Mouse (Mus musculus): Measurements from ENCODE around the gene Suz12. TPM values are rescaled to one million over a fixed set of nuclear protein-coding genes. Genes with fewer than 3 reads are reported as not detected.
"Not testable (repeated sequence)": the region's sequence is repeated elsewhere in the genome, so short reads cannot be mapped to it uniquely, and the experiment has no call there.

Gene Suz12
- total RNA-seq, 4 experiments from 2014 or later: 22.9 to 28.9 (median 25.0) TPM

- DNase-seq (ENCODE audit: low spot score): no peak
Measured at GRCm38 (mm10) chr11:79991600-79991999, 1.3 kb upstream of the Suz12 start.

GRCm38 (mm10) chr11:79992035-79992591 lies 793 bp upstream of the Suz12 start:
- DNase-seq (ENCODE audit: low spot score): no peak

GRCm38 (mm10) chr11:79993356-79994270 lies 707 bp downstream of the Suz12 start:
- peak; percentile 14 for DNase-seq (ENCODE audit: low spot score)

GRCm38 (mm10) chr11:79994271-79994988 lies 1.5 kb downstream of the Suz12 start:
- no peak for DNase-seq (ENCODE audit: low spot score)

- not testable (repeated sequence) for DNase-seq (ENCODE audit: low spot score)
Measured at GRCm38 (mm10) chr11:80016533-80016932, 23.6 kb downstream of the Suz12 start.

- no peak for DNase-seq (ENCODE audit: low spot score)
Measured at GRCm38 (mm10) chr11:80019792-80020191, 26.9 kb downstream of the Suz12 start.

GRCm38 (mm10) chr11:80021306-80021705 lies 28.4 kb downstream of the Suz12 start:
- DNase-seq (ENCODE audit: low spot score): no peak

GRCm38 (mm10) chr11:80037495-80037894 lies 44.6 kb downstream of the Suz12 start:
- no peak for DNase-seq (ENCODE audit: low spot score)

GRCm38 (mm10) chr11:80042615-80043418 lies 49.9 kb downstream of the Suz12 start:
- DNase-seq (ENCODE audit: low spot score): peak; percentile 48

GRCm38 (mm10) chr11:80043419-80043817 lies 50.5 kb downstream of the Suz12 start:
- no peak for DNase-seq (ENCODE audit: low spot score)

- no peak for DNase-seq (ENCODE audit: low spot score)
Measured at GRCm38 (mm10) chr11:80046856-80047255, 54.0 kb downstream of the Suz12 start.

- DNase-seq (ENCODE audit: low spot score): peak; percentile 22
Measured at GRCm38 (mm10) chr11:80050088-80050487, 57.2 kb downstream of the Suz12 start.

GRCm38 (mm10) chr11:80052456-80052855 lies 59.5 kb downstream of the Suz12 start:
- no peak for DNase-seq (ENCODE audit: low spot score)

GRCm38 (mm10) chr11:80053171-80053570 lies 60.3 kb downstream of the Suz12 start:
- no peak for DNase-seq (ENCODE audit: low spot score)

- DNase-seq (ENCODE audit: low spot score): no peak
Measured at GRCm38 (mm10) chr11:80054659-80055058, 61.8 kb downstream of the Suz12 start.

GRCm38 (mm10) chr11:80056141-80056540 lies 63.2 kb downstream of the Suz12 start:
- no peak for DNase-seq (ENCODE audit: low spot score)

GRCm38 (mm10) chr11:80062159-80062558 lies 69.3 kb downstream of the Suz12 start:
- peak; percentile 36 for DNase-seq (ENCODE audit: low spot score)

GRCm38 (mm10) chr11:80066373-80066772 lies 73.5 kb downstream of the Suz12 start:
- DNase-seq (ENCODE audit: low spot score): not testable (repeated sequence)

GRCm38 (mm10) chr11:80067558-80067957 lies 74.7 kb downstream of the Suz12 start:
- DNase-seq (ENCODE audit: low spot score): no peak

GRCm38 (mm10) chr11:80069815-80070214 lies 76.9 kb downstream of the Suz12 start:
- no peak for DNase-seq (ENCODE audit: low spot score)

GRCm38 (mm10) chr11:80071039-80071438 lies 78.1 kb downstream of the Suz12 start:
- DNase-seq (ENCODE audit: low spot score): no peak

Measured in heart, adult 8-10 months (tissue).